Mouse (Mus musculus): ENCODE results near the gene Mfsd10.
"Not testable (repeated sequence)": the region's sequence is repeated elsewhere in the genome, so short reads cannot be mapped to it uniquely, and the experiment has no call there.

The Mfsd10 gene

GRCm38 (mm10) chr5:34607100-34607880 is 29.7 kb downstream of the Mfsd10 start:
- no peak for DNase-seq (ENCODE audit: low spot score in 2 of 2)

- no peak for DNase-seq (ENCODE audit: low spot score in 2 of 2)
Measured at GRCm38 (mm10) chr5:34604576-34604975, 32.4 kb downstream of the Mfsd10 start.

GRCm38 (mm10) chr5:34593202-34593727 is 43.7 kb downstream of the Mfsd10 start:
- no peak for DNase-seq (ENCODE audit: low spot score in 2 of 2)

GRCm38 (mm10) chr5:34592666-34593065 is 44.3 kb downstream of the Mfsd10 start:
- DNase-seq (ENCODE audit: low spot score in 2 of 2), result no peak

GRCm38 (mm10) chr5:34592224-34592623 is 44.8 kb downstream of the Mfsd10 start:
- not testable (repeated sequence) for DNase-seq (ENCODE audit: low spot score in 2 of 2)

- DNase-seq (ENCODE audit: low spot score in 2 of 2), result no peak
Measured at GRCm38 (mm10) chr5:34591388-34592004, 45.5 kb downstream of the Mfsd10 start.

GRCm38 (mm10) chr5:34590702-34591101 is 46.3 kb downstream of the Mfsd10 start:
- no peak for DNase-seq (ENCODE audit: low spot score in 2 of 2)

GRCm38 (mm10) chr5:34590059-34590458 is 47.0 kb downstream of the Mfsd10 start:
- DNase-seq (ENCODE audit: low spot score in 2 of 2), result no peak

GRCm38 (mm10) chr5:34587881-34588280 is 49.1 kb downstream of the Mfsd10 start:
- no peak for DNase-seq (ENCODE audit: low spot score in 2 of 2)

GRCm38 (mm10) chr5:34585216-34585615 is 51.8 kb downstream of the Mfsd10 start:
- no peak for DNase-seq (ENCODE audit: low spot score in 2 of 2)
